ENCODE assay signal across 7 mouse cellular contexts in the genomic region with DNA sequence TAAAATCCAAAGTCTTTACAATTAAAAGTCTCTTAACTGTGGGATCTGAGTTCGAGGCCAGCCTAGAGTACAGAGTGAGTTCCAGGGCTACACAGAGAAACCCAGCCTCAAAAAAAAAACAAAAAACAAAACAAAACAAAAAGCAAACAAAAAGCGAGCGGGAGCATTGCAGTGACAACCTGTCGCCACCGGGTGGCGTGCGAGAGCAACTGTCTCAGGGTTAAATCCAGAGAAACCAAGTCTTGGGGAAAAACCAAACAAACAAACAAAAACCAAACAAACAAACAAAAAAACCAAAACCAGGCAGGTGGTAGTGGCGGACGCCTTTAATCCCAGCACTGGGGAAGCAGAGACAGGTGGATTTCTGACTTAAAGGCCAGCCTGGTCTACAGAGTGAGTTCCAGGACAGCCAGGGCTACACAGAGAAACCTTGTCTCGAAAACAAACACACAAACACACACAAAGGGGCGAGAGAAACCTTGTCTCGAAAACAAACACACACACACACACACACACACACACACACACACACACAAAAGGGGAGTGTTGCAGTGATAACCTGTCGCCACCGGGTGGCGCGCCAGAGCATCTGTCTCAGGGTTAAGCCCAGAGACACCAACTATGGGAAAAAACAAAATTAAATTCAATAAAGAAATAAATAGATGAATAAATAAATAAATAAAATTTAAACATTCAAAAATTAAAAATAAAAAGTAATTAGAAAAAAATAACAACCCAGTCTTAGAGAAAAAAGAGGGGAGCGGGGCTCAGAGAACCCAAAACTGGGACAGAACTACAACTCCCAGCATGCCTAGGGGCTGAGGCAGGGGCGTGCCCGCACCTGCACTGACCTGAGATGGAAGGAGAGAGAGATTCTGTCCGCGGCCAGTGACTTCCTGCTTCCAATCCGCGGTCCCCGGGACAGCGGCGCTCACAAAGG.
DNase-seq lines count a peak whose midpoint lies in the region; ATAC-seq and TF ChIP-seq lines count a peak whose summit lies in the region.

No protein-coding gene starts in this region.

- H3K9ac ChIP-seq in forebrain, embryonic 14.5 days (ENCODE audit: low read length), result peak overlapping the region; percentile 60; the same call in 1 of the 2 replicates

- 17% methylated on average over 26 of the region's 26 CpGs for WGBS in forebrain, embryonic 14.5 days

- peak; percentile 78 for DNase-seq in MN1 (ENCODE audit: low spot score)
- DNase-seq in brain, embryonic 14.5 days (ENCODE audit: low read depth), result peak; percentile 72
- DNase-seq in forebrain, embryonic 14.5 days (ENCODE audit: low spot score), result peak; percentile 93
- DNase-seq in layer of hippocampus, postnatal 36 days, result peak; percentile 19 to 21
- DNase-seq in right cerebral cortex, postnatal 10 days (ENCODE audit: low spot score in 2 of 2), result peak; percentile 32 to 37

- H3K4me1 ChIP-seq in forebrain, embryonic 14.5 days (ENCODE audit: control insufficient read depth, insufficient read depth, low read length), result no peaks in the 10 kb centered on the region

- no peak for TF ChIP-seq POLR2A in brain, embryonic 14.5 days (IDR thresholded peaks at IDR 0.05; ENCODE audit: borderline replicate concordance, extremely low read depth, insufficient read depth, insufficient read length, poor library complexity, severe bottlenecking)

- no peaks in the 10 kb centered on the region for H3K36me3 ChIP-seq in forebrain, embryonic 14.5 days (ENCODE audit: control insufficient read depth, insufficient read depth, low read length)

- H3K4me2 ChIP-seq in forebrain, embryonic 14.5 days (ENCODE audit: low read length), result peak overlapping the region; percentile 36

- no peaks in the 10 kb centered on the region for H3K9me3 ChIP-seq in forebrain, embryonic 14.5 days (replicated peaks; ENCODE audit: control insufficient read depth, low read length)

- ATAC-seq in forebrain, embryonic 14.5 days, result peak; percentile 88
- ATAC-seq in hematopoietic stem cell, adult 5-6 weeks (replicated peaks in 1 of 2; ENCODE audit: insufficient read depth in 1 of 2, low FRiP score in 2 of 2, low TSS enrichment in 1 of 2, low read depth in 1 of 2, poor library complexity in 2 of 2, severe bottlenecking in 2 of 2), result peak; percentile 80 to 83
- ATAC-seq in megakaryocyte progenitor cell, adult 5-6 weeks (replicated peaks; ENCODE audit: poor library complexity), result peak; percentile 61

- TF ChIP-seq CTCF in brain, embryonic 14.5 days (IDR thresholded peaks at IDR 0.05; ENCODE audit: borderline replicate concordance, extremely low read depth, insufficient read depth, insufficient read length), result peak; percentile 75

- no peaks in the 10 kb centered on the region for H3K27me3 ChIP-seq in forebrain, embryonic 14.5 days (replicated peaks; ENCODE audit: control insufficient read depth, insufficient read depth, low read length)

- peak overlapping the region; percentile 59 for H3K4me3 ChIP-seq in forebrain, embryonic 14.5 days (ENCODE audit: low read depth, low read length)

- 0 out of 2 replicates have a peak overlapping the region, but pooled peaks have one; percentile 46 for H3K27ac ChIP-seq in forebrain, embryonic 14.5 days (ENCODE audit: low read depth, low read length)

Comparison
In these comparisons a context has a peak if more than half of its experiments do, and no peak if none do; other contexts are left out.
1. Peak in every context shown above with its lines: DNase-seq, ATAC-seq, H3K4me3 ChIP-seq and H3K27ac ChIP-seq.
2. DNase-seq: peak in every context shown above with its lines; median percentile 93 in forebrain, embryonic 14.5 days; 78 in MN1; 72 in brain, embryonic 14.5 days; 34 in right cerebral cortex, postnatal 10 days; 20 in layer of hippocampus, postnatal 36 days.